Mouse (Mus musculus): ENCODE data around the gene Ccdc158. TPM values are rescaled to one million over a fixed set of nuclear protein-coding genes. Genes with fewer than 3 reads are reported as not detected.

Ccdc158 gene
- polyA plus RNA-seq, 1 experiment: 0.21 TPM

DNA sequence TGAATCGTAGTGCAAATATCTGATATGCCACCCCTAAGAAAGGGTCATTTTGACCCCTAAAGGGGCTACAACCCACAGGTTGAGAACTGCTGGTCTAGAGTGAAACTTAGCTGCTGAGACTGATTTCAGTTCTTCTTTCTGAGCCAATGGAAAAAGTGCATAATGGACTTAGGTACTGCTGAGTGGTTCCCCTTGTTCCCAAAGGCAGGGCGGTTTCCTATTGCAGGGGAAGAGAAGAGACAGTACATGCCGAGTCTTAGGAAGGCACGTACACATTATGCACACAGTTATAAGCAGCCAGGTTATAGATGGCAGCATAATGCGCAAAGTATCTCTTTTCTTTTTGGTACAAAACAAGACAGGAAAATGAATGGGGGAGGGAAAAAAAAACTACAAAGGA is 13.1 kb upstream of the Ccdc158 start:
- TF ChIP-seq POLR2A (IDR thresholded peaks at IDR 0.05; ENCODE audit: low read depth, low read length): no peak
- no peak for TF ChIP-seq CTCF (IDR thresholded peaks at IDR 0.05; ENCODE audit: extremely low read depth, insufficient read depth, insufficient read length, insufficient replicate concordance)
- 80% methylated on average over 5 of the region's 5 CpGs for whole genome bisulfite sequencing
- Histone ChIP-seq H3K27ac (ENCODE audit: insufficient read depth, low read length) (no peak overlapping the region), H3K27me3 (ENCODE audit: control insufficient read depth, insufficient read depth, low read length) (0 out of 2 replicates have a peak, but pooled peaks cover 3% of the 10 kb centered on the region), H3K4me3 (ENCODE audit: extremely low read depth, insufficient read depth, insufficient read length) (no peak overlapping the region), H3K36me3 (ENCODE audit: control insufficient read depth, insufficient read depth, low read length) (no peaks in the 10 kb centered on the region), H3K4me1 (ENCODE audit: control insufficient read depth, insufficient read depth, insufficient read length) (no peaks in the 10 kb centered on the region)
- no peak for DNase-seq (ENCODE audit: low read depth in 1 of 2, low spot score in 2 of 2)

DNA sequence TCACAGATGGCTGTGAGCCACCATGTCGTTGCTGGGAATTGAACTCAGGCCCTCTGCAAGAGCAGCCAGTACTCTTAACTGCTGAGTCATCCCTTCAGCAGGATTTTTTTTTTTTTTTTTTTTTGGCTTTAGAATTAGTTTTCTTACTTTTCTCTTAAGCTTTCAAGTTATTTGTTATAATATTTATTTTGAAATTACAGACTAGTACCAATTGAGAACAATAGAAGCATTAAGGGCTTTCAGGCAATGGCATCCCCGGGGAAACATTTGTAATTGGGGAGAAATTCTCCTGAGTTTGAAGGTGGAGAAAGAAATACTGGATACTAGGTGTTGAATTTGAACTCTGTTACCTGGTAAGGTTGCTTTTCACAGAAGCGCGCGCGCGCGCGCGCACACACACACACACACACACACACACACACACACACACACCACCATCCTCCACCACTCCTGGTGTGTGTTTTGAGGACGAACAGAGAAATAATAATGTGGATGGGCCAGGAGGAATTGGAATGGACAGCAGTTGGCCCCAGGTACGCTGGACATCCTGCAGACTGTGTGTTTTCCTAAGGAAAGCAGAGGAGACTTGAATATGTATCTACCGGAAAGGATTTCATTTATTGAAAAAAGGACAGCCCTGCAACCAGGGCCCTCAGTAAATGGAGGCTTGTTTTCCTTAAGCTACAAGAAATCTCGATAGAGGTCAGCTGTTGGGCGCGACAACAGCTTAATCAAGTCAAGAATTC is 9.8 kb upstream of the Ccdc158 start:
- Histone ChIP-seq H3K4me3 (ENCODE audit: extremely low read depth, insufficient read depth, insufficient read length) (no peak overlapping the region), H3K27me3 (ENCODE audit: control insufficient read depth, insufficient read depth, low read length) (peaks cover 7% of the 10 kb centered on the region; the same call in 1 of the 2 replicates), H3K36me3 (ENCODE audit: control insufficient read depth, insufficient read depth, low read length) (no peaks in the 10 kb centered on the region), H3K27ac (ENCODE audit: insufficient read depth, low read length) (no peak overlapping the region), H3K4me1 (ENCODE audit: control insufficient read depth, insufficient read depth, insufficient read length) (no peaks in the 10 kb centered on the region)
- no peak for DNase-seq (ENCODE audit: low read depth in 1 of 2, low spot score in 2 of 2)
- 89% methylated on average over 16 of the region's 16 CpGs for WGBS
- no peak for TF ChIP-seq POLR2A (IDR thresholded peaks at IDR 0.05; ENCODE audit: low read depth, low read length)
- no peak for TF ChIP-seq CTCF (IDR thresholded peaks at IDR 0.05; ENCODE audit: extremely low read depth, insufficient read depth, insufficient read length, insufficient replicate concordance)

DNA sequence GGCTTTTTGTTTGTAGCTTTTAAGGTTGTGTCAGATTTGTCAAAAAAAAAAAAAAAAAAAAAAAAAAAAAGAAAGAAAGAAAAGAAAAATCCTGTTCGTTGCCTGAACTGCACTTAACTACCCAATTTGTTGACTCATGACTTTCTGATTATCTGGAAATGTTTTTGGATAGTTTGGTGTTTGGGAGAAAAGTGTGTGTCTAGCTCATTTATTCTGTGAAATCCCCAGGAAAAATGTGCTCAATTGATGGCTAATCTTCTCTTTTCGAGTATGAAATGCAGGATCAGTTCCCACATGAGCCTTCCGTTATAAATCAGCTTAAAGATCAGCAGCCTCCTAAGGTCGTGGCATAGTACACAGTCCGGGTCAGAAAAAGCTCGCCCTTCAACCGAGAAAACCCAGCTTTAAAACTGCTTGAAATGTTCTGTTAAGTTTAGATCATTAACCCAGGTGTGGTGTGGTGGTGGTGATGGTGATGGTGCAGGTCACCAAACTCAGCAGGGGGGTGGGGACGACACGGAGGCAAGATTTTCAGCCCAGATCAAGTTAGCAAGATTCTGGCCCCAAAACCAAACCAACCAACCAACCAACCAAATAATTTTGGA is 8.9 kb upstream of the Ccdc158 start:
- H3K27me3 ChIP-seq (ENCODE audit: control insufficient read depth, insufficient read depth, low read length): peaks cover 7% of the 10 kb centered on the region; the same call in 1 of the 2 replicates
- TF ChIP-seq CTCF (IDR thresholded peaks at IDR 0.05; ENCODE audit: extremely low read depth, insufficient read depth, insufficient read length, insufficient replicate concordance) (no peak), POLR2A (IDR thresholded peaks at IDR 0.05; ENCODE audit: low read depth, low read length) (no peak)
- WGBS: 68% methylated on average over 9 of the region's 9 CpGs
- H3K36me3 ChIP-seq (ENCODE audit: control insufficient read depth, insufficient read depth, low read length): no peaks in the 10 kb centered on the region
- no peak overlapping the region for H3K27ac ChIP-seq (ENCODE audit: insufficient read depth, low read length)
- no peak for DNase-seq (ENCODE audit: low read depth in 1 of 2, low spot score in 2 of 2)
- peak overlapping the region; percentile 3; the same call in 1 of the 2 replicates for H3K4me3 ChIP-seq (ENCODE audit: extremely low read depth, insufficient read depth, insufficient read length)
- H3K4me1 ChIP-seq (ENCODE audit: control insufficient read depth, insufficient read depth, insufficient read length): no peaks in the 10 kb centered on the region

DNA sequence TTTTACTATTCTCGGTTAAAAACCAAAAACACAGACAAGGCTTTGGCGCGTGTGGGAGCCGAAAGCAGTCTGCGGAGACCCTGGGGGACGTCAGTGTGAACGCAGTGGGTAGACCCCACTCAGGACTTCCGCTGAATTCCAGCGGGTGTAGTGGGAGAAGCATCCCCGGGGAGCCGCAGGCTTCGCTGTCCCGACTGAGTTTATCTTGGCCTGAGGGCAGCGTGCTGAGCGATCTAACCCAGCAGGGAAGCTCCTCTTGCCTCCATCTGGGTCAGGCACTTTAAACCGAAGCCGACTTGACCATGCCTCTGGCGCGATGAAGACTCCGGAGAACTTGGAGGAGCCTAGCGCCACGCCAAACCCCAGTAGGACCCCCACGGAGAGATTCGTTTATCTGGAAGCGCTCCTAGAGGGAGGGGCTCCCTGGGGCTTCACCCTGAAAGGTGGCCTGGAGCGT is 8.3 kb upstream of the Ccdc158 start, which contains the start of gene Shroom3:
Gene Shroom3, plus strand, starts transcription at position 85 of the 457 bp plus-strand sequence.
- peak within 1 kb of the TSS; percentile 24 for H3K4me3 ChIP-seq (ENCODE audit: extremely low read depth, insufficient read depth, insufficient read length)
- H3K36me3 ChIP-seq (ENCODE audit: control insufficient read depth, insufficient read depth, low read length): no peaks in the 10 kb centered on the region
- no peak for DNase-seq (ENCODE audit: low read depth in 1 of 2, low spot score in 2 of 2)
- no peaks in the 10 kb centered on the region for H3K4me1 ChIP-seq (ENCODE audit: control insufficient read depth, insufficient read depth, insufficient read length)
- 4% methylated on average over 26 of the region's 26 CpGs for WGBS
- TF ChIP-seq CTCF (IDR thresholded peaks at IDR 0.05; ENCODE audit: extremely low read depth, insufficient read depth, insufficient read length, insufficient replicate concordance): no peak
- TF ChIP-seq POLR2A (IDR thresholded peaks at IDR 0.05; ENCODE audit: low read depth, low read length): no peak
- H3K27ac ChIP-seq (ENCODE audit: insufficient read depth, low read length): peak within 1 kb of the TSS; percentile 5; the same call in 1 of the 2 replicates
- H3K27me3 ChIP-seq (ENCODE audit: control insufficient read depth, insufficient read depth, low read length): peaks cover 7% of the 10 kb centered on the region; the same call in 1 of the 2 replicates

DNA sequence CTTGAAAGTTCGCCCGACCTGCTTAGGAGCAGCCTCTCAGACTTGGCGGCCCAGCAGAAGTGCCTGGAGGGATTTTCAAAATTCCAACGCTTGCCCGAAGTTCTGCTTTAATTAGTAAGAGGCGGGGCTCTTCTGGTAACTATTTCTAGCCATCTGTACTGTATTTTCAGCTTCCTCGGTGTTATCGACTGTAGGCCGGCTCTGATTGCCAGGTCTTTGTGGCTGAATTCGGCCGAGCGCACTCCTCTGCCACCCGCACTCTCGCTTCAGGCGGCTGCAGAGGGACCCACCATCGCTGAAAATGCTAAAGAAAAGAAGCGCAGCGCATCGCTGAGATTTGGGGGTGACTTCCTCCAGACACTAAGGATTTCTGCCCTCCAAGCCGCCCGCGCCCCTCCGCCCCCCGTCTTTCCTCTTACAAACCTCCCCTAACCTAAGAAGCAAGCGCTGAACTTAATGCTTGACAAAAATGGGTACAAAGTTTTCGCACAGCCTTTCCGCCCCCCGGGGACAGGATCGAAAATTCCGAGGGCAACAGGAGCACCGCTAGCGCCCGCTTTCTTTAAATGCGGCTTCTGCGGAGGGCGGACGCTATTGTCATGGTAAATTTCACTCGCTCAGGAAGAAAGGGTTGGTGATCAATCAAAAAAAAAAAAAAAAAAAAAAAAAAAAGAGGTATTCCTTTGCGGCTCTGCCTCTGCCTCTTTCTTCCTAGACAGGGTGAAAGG is 7.7 kb upstream of the Ccdc158 start:
- Histone ChIP-seq H3K27me3 (ENCODE audit: control insufficient read depth, insufficient read depth, low read length) (peaks cover 7% of the 10 kb centered on the region; the same call in 1 of the 2 replicates), H3K4me3 (ENCODE audit: extremely low read depth, insufficient read depth, insufficient read length) (peak overlapping the region; percentile 21; the same call in 1 of the 2 replicates), H3K27ac (ENCODE audit: insufficient read depth, low read length) (no peak overlapping the region; the same call in 1 of the 2 replicates), H3K4me1 (ENCODE audit: control insufficient read depth, insufficient read depth, insufficient read length) (no peaks in the 10 kb centered on the region), H3K36me3 (ENCODE audit: control insufficient read depth, insufficient read depth, low read length) (no peaks in the 10 kb centered on the region)
- DNase-seq (ENCODE audit: low read depth in 1 of 2, low spot score in 2 of 2): no peak
- WGBS: 7% methylated on average over 39 of the region's 39 CpGs
- TF ChIP-seq POLR2A (IDR thresholded peaks at IDR 0.05; ENCODE audit: low read depth, low read length) (no peak), CTCF (IDR thresholded peaks at IDR 0.05; ENCODE audit: extremely low read depth, insufficient read depth, insufficient read length, insufficient replicate concordance) (no peak)

DNA sequence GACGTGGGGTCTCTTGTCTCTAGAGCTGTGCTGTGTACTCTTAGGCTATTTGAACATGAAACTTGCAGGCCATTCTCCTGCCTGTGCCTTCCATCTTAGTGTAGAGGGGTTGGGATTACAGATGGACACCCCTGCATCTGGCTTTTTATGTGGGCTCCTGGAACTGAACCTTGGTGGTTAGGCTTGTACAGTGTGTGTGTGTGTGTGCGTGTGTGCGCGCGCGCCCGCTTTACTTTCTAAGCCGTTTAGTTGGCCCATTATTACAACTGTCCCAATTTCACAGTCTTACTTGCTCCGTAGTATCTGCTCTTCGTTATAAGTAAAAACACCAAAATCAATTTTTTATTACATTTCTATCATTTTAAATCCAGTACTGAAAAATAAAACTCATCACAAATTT is 6.8 kb upstream of the Ccdc158 start:
- 92% methylated on average over 10 of the region's 10 CpGs for WGBS
- TF ChIP-seq CTCF (IDR thresholded peaks at IDR 0.05; ENCODE audit: extremely low read depth, insufficient read depth, insufficient read length, insufficient replicate concordance): no peak
- no peak for TF ChIP-seq POLR2A (IDR thresholded peaks at IDR 0.05; ENCODE audit: low read depth, low read length)
- Histone ChIP-seq H3K27ac (ENCODE audit: insufficient read depth, low read length) (no peak overlapping the region), H3K4me1 (ENCODE audit: control insufficient read depth, insufficient read depth, insufficient read length) (no peaks in the 10 kb centered on the region), H3K36me3 (ENCODE audit: control insufficient read depth, insufficient read depth, low read length) (no peaks in the 10 kb centered on the region), H3K4me3 (ENCODE audit: extremely low read depth, insufficient read depth, insufficient read length) (no peak overlapping the region), H3K27me3 (ENCODE audit: control insufficient read depth, insufficient read depth, low read length) (peaks cover 7% of the 10 kb centered on the region; the same call in 1 of the 2 replicates)
- no peak for DNase-seq (ENCODE audit: low read depth in 1 of 2, low spot score in 2 of 2)

Measured in spleen, adult 2 months (tissue).